Mouse (Mus musculus): Measurements from ENCODE around the gene Tmem235.
"Not testable (repeated sequence)": the region's sequence is repeated elsewhere in the genome, so short reads cannot be mapped to it uniquely, and the experiment has no call there.

Tmem235 gene

GRCm38 (mm10) chr11:117860601-117861000, at the start of gene Tmem235:
Gene Tmem235 (plus strand): TSS chr11:117860752.
- no peak for DNase-seq

GRCm38 (mm10) chr11:117813867-117814266, 46.7 kb upstream of the Tmem235 start:
- no peak for DNase-seq

DNA sequence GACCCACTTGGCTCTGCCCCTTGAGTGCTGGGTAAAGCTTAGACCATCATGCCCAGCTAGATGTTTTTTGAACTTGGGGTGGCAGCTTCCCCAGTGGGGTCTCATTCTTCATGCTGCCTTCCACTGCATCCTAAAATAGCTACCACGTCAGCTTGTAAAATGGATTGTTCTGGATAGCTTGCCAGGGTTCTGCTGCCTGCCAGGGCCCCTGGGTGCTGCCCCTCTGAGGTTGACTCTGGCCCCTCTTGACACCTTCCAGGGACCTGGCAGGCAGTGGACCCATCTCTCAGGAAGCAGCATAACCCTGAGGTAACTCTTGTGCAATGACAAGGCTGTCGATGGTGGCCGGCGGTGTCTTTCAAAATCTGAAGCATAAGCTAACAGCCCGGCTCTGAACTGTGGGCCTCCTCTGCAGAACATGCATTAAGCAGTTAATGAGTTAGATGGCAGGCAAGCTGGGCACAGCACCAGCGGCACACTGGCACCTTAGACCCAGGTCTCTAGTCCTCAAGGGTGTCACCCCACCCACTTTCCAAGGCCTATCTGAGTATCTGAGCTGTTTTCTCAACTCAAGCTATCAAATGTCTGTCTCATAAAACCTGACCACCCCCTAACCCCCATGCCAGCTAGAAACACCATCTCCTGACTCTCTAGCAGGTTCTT, 45.7 kb upstream of the Tmem235 start:
- no peak for DNase-seq

GRCm38 (mm10) chr11:117815850-117816249, 44.7 kb upstream of the Tmem235 start:
- DNase-seq = not testable (repeated sequence)

- no peak for DNase-seq
Measured at GRCm38 (mm10) chr11:117816389-117816996, 44.1 kb upstream of the Tmem235 start.

- DNase-seq = no peak
Measured at GRCm38 (mm10) chr11:117819095-117819494, 41.5 kb upstream of the Tmem235 start.

DNA sequence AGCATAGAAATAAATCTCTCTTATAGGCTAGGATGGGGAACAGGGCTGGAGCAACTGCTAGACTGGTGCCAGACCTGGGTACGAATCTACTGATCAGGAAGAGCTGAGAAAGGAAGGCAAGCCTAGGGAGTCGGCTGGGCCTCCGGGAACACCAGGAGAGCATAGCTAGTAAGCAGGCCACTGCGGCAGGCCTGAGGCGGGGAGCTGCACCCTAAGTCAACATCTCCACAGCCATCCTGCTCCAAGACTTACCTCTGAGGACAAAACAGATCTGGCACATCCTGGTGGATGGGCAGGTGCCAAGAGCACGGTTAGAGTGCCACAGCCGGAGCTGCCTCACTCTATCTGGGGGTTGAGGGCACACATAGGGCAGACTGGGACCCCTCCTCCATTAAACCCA, 40.4 kb upstream of the Tmem235 start:
- no peak for DNase-seq

DNA sequence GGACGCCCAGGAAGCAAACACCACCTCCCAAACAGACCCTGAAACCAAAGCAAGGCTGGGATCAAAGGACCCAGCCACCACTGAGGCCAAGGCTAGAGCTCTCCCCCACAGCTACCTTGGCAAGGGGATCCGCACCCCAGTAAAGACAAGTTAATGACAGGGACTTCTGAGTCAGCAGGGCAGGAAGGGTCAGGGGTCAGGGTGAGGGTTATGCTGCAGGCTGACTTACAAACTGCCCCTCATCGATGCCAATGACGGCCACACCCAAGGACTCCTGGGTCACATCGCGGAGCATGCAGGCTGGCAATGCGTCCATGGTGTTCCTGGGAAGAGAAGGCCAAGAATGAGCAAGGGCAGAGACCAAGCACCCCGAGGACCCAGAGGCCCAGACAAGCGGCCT, 38.7 kb upstream of the Tmem235 start:
- DNase-seq = no peak

DNA sequence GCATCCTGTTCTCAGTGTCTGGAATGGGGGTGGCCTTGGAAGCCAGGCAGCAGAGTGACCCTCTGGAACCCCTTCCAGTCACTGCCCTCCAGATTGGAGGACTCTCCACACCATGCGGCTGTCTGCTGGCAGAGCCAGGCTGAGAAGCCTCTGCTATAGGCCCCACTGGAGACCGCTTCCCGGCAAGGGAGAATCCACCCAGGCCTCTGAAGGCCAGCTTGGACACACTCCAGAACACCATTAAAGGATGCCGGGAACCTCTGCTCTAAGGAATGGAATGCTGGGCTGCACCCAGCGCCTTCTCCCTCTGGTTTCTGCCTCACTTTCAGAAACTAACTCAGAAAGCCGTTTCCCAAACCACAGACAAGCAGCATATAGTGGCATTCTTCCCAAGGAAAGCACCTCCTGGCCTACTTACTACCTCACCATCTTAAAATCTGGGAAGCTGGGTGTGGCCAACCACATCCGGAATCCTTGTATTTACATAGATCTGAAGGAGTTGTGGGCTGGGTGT, 37.8 kb upstream of the Tmem235 start:
- DNase-seq = no peak

GRCm38 (mm10) chr11:117823411-117823810, 37.1 kb upstream of the Tmem235 start:
- no peak for DNase-seq

GRCm38 (mm10) chr11:117824060-117824969, 36.2 kb upstream of the Tmem235 start:
- peak; percentile 78 for DNase-seq

DNA sequence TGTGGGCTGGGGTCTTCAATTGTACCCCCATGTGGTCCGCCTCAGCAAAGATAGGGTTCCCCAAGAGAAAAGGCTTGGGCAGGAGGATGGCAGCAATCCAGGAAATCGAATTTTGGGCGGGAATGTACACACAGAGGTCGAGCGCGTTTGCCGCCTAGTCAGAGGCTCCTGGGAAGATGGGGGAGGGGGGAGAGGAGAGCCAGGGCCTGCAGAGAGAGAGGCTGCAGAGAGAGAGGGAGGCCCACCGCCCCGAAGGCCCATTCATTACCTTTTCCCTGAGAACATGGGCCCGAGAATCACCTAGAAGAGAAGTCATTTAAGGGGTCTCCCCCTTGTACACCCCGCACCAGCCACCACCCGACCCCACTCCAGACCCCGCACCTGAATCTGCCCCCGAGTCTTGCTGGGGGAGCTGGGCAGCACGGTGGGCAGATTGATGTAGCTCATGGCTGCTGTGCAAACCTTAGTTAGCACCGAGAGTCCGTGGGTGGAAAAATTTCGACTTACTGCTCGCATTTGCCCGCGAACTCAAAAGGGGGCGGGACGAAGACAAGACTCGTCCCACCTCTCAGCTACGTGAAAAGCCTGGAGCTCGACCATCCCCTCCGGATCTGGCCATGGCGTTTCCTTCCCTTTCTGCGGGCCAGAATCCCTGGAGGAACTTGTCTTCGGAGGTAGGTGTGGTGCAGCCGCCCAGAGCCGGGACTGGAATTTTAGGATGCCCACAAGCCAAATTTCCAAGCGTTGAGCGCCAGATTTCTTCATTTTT, 35.0 kb upstream of the Tmem235 start, which contains the start of the genes Afmid and Tk1:
TSS of gene Afmid (plus strand) at position 592 of the 769 bp plus-strand sequence.
TSS of gene Tk1 (minus strand) at position 760 of the 769 bp plus-strand sequence.
- DNase-seq = peak; percentile 61

- DNase-seq = no peak
Measured at GRCm38 (mm10) chr11:117826164-117826563, 34.4 kb upstream of the Tmem235 start.

DNA sequence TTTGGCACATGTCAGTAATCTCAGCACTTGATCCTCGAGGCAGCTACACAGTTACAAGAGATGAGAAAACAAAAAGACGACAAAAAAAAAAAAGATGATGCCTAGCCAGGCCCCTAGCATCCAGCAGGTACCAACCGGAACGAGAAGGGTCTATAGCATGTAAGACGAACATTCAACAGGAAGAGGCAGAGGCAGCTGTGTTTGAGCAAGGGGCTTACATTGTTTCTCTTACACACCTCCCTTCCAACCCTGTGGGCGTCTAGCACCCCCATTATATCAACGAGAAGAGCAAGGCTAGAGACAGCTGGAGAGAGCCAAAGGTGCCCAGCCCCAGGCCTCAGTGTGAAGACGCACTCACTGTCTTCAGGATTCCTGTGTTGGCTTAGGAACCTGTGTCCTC, 33.6 kb upstream of the Tmem235 start:
- no peak for DNase-seq

GRCm38 (mm10) chr11:117827386-117827785, 33.2 kb upstream of the Tmem235 start:
- no peak for DNase-seq

GRCm38 (mm10) chr11:117828149-117828887, 32.2 kb upstream of the Tmem235 start:
- DNase-seq = no peak

- DNase-seq = no peak
Measured at GRCm38 (mm10) chr11:117828888-117829604, 31.5 kb upstream of the Tmem235 start.

- DNase-seq = no peak
Measured at GRCm38 (mm10) chr11:117829671-117830215, 30.8 kb upstream of the Tmem235 start.

DNA sequence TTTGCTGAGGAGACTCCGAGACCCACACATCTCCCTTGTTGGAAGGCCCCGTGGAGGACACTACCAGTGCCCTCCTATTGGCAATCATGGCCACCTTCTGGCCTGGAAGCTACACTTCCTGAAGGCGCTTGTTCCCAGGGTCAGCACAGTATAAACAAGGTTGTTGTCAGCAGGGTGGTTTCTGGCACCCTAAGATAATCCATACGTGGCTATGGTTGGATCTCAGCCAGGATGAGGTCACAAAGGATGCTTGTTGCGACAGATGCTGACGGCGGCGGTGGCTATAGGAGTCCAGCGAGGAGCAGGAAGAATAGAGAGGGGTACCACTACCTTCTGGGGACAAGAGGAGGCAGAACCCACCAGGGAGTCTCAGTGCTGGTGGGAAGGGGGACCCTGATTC, 30.2 kb upstream of the Tmem235 start:
- DNase-seq = no peak

DNA sequence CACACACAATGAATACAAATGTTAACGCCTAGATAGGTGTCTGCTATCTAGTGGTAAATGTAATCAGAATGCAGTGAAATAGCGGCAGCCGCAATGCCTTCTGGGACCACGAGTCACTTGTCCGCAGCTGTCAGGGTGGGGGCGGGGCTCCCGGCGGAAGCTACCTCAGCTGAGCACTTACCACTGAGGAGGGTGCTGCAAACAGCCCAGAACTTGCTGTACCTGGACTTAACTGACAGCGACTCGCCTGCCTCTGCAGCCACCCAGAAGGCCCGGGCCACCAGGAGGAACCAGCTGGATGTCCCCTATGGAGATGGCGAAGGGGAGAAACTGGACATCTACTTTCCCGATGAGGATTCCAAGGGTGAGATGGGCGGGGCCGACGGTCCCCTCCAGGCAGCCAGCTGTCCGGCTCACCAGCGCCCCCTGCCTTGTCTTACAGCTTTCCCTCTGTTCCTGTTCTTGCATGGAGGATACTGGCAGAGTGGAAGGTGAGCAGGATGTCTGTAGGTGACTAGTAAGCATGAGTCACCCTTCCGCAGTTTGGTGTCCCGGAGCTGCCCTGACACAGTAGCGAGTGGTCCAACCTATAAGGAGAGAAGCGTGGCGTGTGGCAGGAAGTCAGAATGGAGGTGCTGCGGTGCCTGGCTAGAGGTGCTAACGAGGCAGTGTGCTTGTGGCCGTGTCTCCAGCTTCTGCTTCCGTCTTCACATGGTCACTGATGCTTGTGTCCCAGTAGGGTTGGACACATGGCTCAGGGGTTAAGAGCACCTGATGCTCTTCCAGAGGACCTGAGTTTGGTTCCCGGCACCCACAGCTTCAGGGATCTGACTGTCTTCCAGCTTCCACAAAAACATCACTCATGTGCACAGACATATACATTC, 28.2 kb upstream of the Tmem235 start:
- DNase-seq = peak; percentile 82

Data from right cerebral cortex, postnatal 14 days (tissue).